Mouse (Mus musculus): ENCODE measurements around the gene Lmf1. TPM values are rescaled to one million over a fixed set of nuclear protein-coding genes. Genes with fewer than 3 reads are reported as not detected.
A peak's percentile ranks its signal among the peaks of the same experiment; 100 is the strongest.

Gene Lmf1
- polyA plus RNA-seq, 1 experiment from 2014 or later, result 31.4 TPM

- Histone ChIP-seq H3K4me1 (peaks cover 22% of the 10 kb centered on the region), H3K9ac (no peak overlapping the region), H3K4me2 (replicated peaks) (no peak overlapping the region), H3K4me3 (replicated peaks) (no peak overlapping the region), H3K36me3 (peaks cover 25% of the 10 kb centered on the region), H3K9me3 (replicated peaks) (no peaks in the 10 kb centered on the region), H3K27me3 (no peaks in the 10 kb centered on the region), H3K27ac (replicated peaks) (no peak overlapping the region)
- 76% methylated on average over 4 of the region's 4 CpGs for WGBS
- ATAC-seq (ENCODE audit: insufficient number of reproducible peaks, low FRiP score, low TSS enrichment, low read depth), result no peak
Measured at GRCm38 (mm10) chr17:25583099-25583498, 4.2 kb downstream of the Lmf1 start.

DNA sequence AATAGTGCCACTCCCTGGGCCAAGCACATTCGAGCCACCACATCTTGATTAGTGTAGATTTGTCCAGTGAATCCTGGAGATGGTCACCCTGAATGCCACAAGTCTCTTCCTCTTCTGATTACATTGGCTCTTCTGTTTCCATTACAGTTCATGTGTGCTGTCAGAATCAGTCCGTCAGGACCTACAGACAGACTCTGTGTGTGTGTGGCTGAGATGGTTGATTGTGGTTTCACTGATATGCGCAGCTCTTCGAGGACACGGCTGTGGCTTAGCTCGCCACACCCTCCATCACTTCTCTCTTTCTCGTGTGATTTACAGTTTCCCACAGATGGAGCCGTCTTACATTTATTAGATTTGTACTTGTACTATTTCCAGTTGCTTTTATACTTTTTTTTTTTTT, 5.0 kb downstream of the Lmf1 start:
- Histone ChIP-seq H3K27me3 (no peaks in the 10 kb centered on the region), H3K4me1 (peaks cover 16% of the 10 kb centered on the region), H3K27ac (replicated peaks) (no peak overlapping the region), H3K36me3 (peaks cover 33% of the 10 kb centered on the region), H3K9ac (no peak overlapping the region), H3K4me2 (replicated peaks) (no peak overlapping the region), H3K4me3 (replicated peaks) (no peak overlapping the region), H3K9me3 (replicated peaks) (no peaks in the 10 kb centered on the region)
- WGBS, result 60% methylated on average over 8 of the region's 8 CpGs
- ATAC-seq (ENCODE audit: insufficient number of reproducible peaks, low FRiP score, low TSS enrichment, low read depth), result no peak

DNA sequence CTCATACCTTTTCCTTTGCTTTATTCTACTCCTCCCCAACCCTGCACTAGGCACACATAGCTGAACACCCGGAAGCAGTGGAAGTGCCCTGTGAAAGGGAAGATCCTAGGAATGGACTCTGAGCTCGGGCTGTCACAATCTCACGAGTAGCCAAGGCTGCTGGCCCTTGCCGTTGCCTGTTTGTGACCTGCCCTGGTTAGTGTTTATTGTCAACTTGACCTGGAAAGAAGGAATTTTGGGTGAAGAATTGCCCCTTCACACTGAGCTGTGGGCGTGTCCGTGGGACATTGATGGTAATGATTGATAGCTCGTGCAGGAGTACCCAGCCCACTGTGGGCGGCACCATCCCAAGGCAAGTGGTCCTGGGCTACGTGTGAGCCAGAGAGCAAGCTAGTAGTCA, 5.8 kb downstream of the Lmf1 start:
- H3K4me3 ChIP-seq (replicated peaks), result no peak overlapping the region
- 95% methylated on average over 9 of the region's 9 CpGs for WGBS
- H3K27ac ChIP-seq (replicated peaks), result no peak overlapping the region
- H3K9ac ChIP-seq, result no peak overlapping the region
- H3K27me3 ChIP-seq, result no peaks in the 10 kb centered on the region
- H3K4me1 ChIP-seq, result peaks cover 12% of the 10 kb centered on the region
- no peak for ATAC-seq (ENCODE audit: insufficient number of reproducible peaks, low FRiP score, low TSS enrichment, low read depth)
- H3K4me2 ChIP-seq (replicated peaks), result no peak overlapping the region
- no peaks in the 10 kb centered on the region for H3K9me3 ChIP-seq (replicated peaks)
- H3K36me3 ChIP-seq, result peaks cover 37% of the 10 kb centered on the region

- peaks cover 23% of the 10 kb centered on the region for H3K4me1 ChIP-seq
- WGBS, result 93% methylated on average over 6 of the region's 6 CpGs
- no peaks in the 10 kb centered on the region for H3K9me3 ChIP-seq (replicated peaks)
- H3K4me2 ChIP-seq (replicated peaks), result no peak overlapping the region
- H3K27ac ChIP-seq (replicated peaks), result no peak overlapping the region
- H3K4me3 ChIP-seq (replicated peaks), result no peak overlapping the region
- no peaks in the 10 kb centered on the region for H3K27me3 ChIP-seq
- H3K36me3 ChIP-seq, result peaks cover 47% of the 10 kb centered on the region
- no peak overlapping the region for H3K9ac ChIP-seq
- ATAC-seq (ENCODE audit: insufficient number of reproducible peaks, low FRiP score, low TSS enrichment, low read depth), result no peak
Measured at GRCm38 (mm10) chr17:25590068-25590467, 11.2 kb downstream of the Lmf1 start.

GRCm38 (mm10) chr17:25590985-25591384, 12.1 kb downstream of the Lmf1 start:
- 80% methylated on average over 4 of the region's 4 CpGs for WGBS
- H3K9me3 ChIP-seq (replicated peaks), result no peaks in the 10 kb centered on the region
- H3K36me3 ChIP-seq, result peaks cover 37% of the 10 kb centered on the region
- no peaks in the 10 kb centered on the region for H3K27me3 ChIP-seq
- no peak overlapping the region for H3K9ac ChIP-seq
- peaks cover 23% of the 10 kb centered on the region for H3K4me1 ChIP-seq
- no peak overlapping the region for H3K4me2 ChIP-seq (replicated peaks)
- H3K4me3 ChIP-seq (replicated peaks), result no peak overlapping the region
- no peak for ATAC-seq (ENCODE audit: insufficient number of reproducible peaks, low FRiP score, low TSS enrichment, low read depth)
- H3K27ac ChIP-seq (replicated peaks), result no peak overlapping the region

- no peak overlapping the region for H3K4me2 ChIP-seq (replicated peaks)
- H3K4me1 ChIP-seq, result peaks cover 23% of the 10 kb centered on the region
- no peak overlapping the region for H3K27ac ChIP-seq (replicated peaks)
- H3K9me3 ChIP-seq (replicated peaks), result no peaks in the 10 kb centered on the region
- ATAC-seq (ENCODE audit: insufficient number of reproducible peaks, low FRiP score, low TSS enrichment, low read depth), result no peak
- WGBS, result 79% methylated on average over 6 of the region's 6 CpGs
- peaks cover 29% of the 10 kb centered on the region for H3K36me3 ChIP-seq
- H3K27me3 ChIP-seq, result no peaks in the 10 kb centered on the region
- H3K9ac ChIP-seq, result no peak overlapping the region
- no peak overlapping the region for H3K4me3 ChIP-seq (replicated peaks)
Measured at GRCm38 (mm10) chr17:25592336-25592735, 13.5 kb downstream of the Lmf1 start.

GRCm38 (mm10) chr17:25593411-25594261, 14.8 kb downstream of the Lmf1 start:
- H3K4me3 ChIP-seq (replicated peaks), result no peak overlapping the region
- H3K27me3 ChIP-seq, result no peaks in the 10 kb centered on the region
- no peaks in the 10 kb centered on the region for H3K9me3 ChIP-seq (replicated peaks)
- 0 out of 2 replicates have a peak, but pooled peaks have one; percentile 39 for ATAC-seq (ENCODE audit: insufficient number of reproducible peaks, low FRiP score, low TSS enrichment, low read depth)
- H3K36me3 ChIP-seq, result peaks cover 16% of the 10 kb centered on the region
- peak overlapping the region; percentile 48; the same call in 1 of the 2 replicates for H3K27ac ChIP-seq (replicated peaks)
- H3K4me2 ChIP-seq (replicated peaks), result no peak overlapping the region
- no peak overlapping the region for H3K9ac ChIP-seq
- peaks cover 23% of the 10 kb centered on the region for H3K4me1 ChIP-seq
- 23% methylated on average over 22 of the region's 22 CpGs for whole genome bisulfite sequencing

GRCm38 (mm10) chr17:25595495-25595894, 16.6 kb downstream of the Lmf1 start:
- 82% methylated on average over 5 of the region's 5 CpGs for WGBS
- Histone ChIP-seq H3K36me3 (peaks cover 6% of the 10 kb centered on the region), H3K9ac (no peak overlapping the region), H3K27ac (replicated peaks) (no peak overlapping the region), H3K27me3 (no peaks in the 10 kb centered on the region), H3K4me3 (replicated peaks) (no peak overlapping the region), H3K4me1 (peaks cover 23% of the 10 kb centered on the region), H3K9me3 (replicated peaks) (no peaks in the 10 kb centered on the region), H3K4me2 (replicated peaks) (no peak overlapping the region)
- no peak for ATAC-seq (ENCODE audit: insufficient number of reproducible peaks, low FRiP score, low TSS enrichment, low read depth)

- no peaks in the 10 kb centered on the region for H3K9me3 ChIP-seq (replicated peaks)
- no peak for ATAC-seq (ENCODE audit: insufficient number of reproducible peaks, low FRiP score, low TSS enrichment, low read depth)
- no peak overlapping the region for H3K27ac ChIP-seq (replicated peaks)
- H3K4me1 ChIP-seq, result peaks cover 22% of the 10 kb centered on the region
- no peak overlapping the region for H3K4me2 ChIP-seq (replicated peaks)
- H3K9ac ChIP-seq, result no peak overlapping the region
- no peaks in the 10 kb centered on the region for H3K27me3 ChIP-seq
- no peak overlapping the region for H3K4me3 ChIP-seq (replicated peaks)
- 53% methylated on average over 3 of the region's 3 CpGs for WGBS
- H3K36me3 ChIP-seq, result 0 out of 2 replicates have a peak, but pooled peaks cover 3% of the 10 kb centered on the region
Measured at GRCm38 (mm10) chr17:25597537-25597936, 18.7 kb downstream of the Lmf1 start.

DNA sequence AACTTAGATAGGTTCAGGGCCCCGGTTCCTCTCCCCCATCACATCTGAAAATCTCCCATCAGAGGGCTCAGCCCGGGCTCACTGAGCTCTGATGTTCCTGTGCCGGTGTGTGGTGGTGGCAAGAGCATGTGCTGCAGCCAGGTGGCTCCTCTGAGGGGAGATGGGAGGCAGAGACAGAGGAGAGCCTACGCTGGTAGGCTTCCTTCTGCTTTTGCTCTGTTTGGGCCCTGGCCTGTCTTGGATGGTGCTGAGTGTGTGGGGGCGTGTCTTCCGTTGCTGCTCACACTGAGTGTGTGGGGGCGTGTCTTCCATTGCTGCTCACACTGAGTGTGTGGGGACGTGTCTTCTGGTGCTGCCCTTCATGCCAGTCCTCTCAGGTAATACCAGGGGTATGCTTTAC, 23.5 kb downstream of the Lmf1 start:
- ATAC-seq (ENCODE audit: insufficient number of reproducible peaks, low FRiP score, low TSS enrichment, low read depth), result no peak
- no peak overlapping the region for H3K27ac ChIP-seq (replicated peaks)
- H3K36me3 ChIP-seq, result 0 out of 2 replicates have a peak, but pooled peaks cover 3% of the 10 kb centered on the region
- no peak overlapping the region for H3K4me2 ChIP-seq (replicated peaks)
- no peak overlapping the region for H3K4me3 ChIP-seq (replicated peaks)
- H3K4me1 ChIP-seq, result 0 out of 2 replicates have a peak, but pooled peaks cover 2% of the 10 kb centered on the region
- H3K9ac ChIP-seq, result no peak overlapping the region
- H3K27me3 ChIP-seq, result no peaks in the 10 kb centered on the region
- 69% methylated on average over 8 of the region's 8 CpGs for WGBS
- no peaks in the 10 kb centered on the region for H3K9me3 ChIP-seq (replicated peaks)

- H3K4me1 ChIP-seq, result peaks cover 10% of the 10 kb centered on the region
- no peak overlapping the region for H3K4me2 ChIP-seq (replicated peaks)
- H3K27me3 ChIP-seq, result no peaks in the 10 kb centered on the region
- no peaks in the 10 kb centered on the region for H3K9me3 ChIP-seq (replicated peaks)
- no peak overlapping the region for H3K27ac ChIP-seq (replicated peaks)
- WGBS, result 33% methylated on average over 5 of the region's 5 CpGs
- H3K36me3 ChIP-seq, result 0 out of 2 replicates have a peak, but pooled peaks cover 1% of the 10 kb centered on the region
- ATAC-seq (ENCODE audit: insufficient number of reproducible peaks, low FRiP score, low TSS enrichment, low read depth), result no peak
- H3K9ac ChIP-seq, result no peak overlapping the region
- no peak overlapping the region for H3K4me3 ChIP-seq (replicated peaks)
Measured at GRCm38 (mm10) chr17:25604234-25604633, 25.3 kb downstream of the Lmf1 start.

Measured in embryonic facial prominence, embryonic 15.5 days (tissue).